Mouse (Mus musculus): ENCODE measurements around the gene Kdelc2. TPM values are rescaled to one million over a fixed set of nuclear protein-coding genes. Genes with fewer than 3 reads are reported as not detected.

Gene Kdelc2
- total RNA-seq, 2 experiments from 2014 or later, result 5.5 to 6.1 TPM

GRCm38 (mm10) chr9:53397685-53398387 lies 14.0 kb downstream of the Kdelc2 start:
- no peak for DNase-seq (ENCODE audit: low spot score in 2 of 2)
- no peak for TF ChIP-seq CTCF (conservative IDR thresholded peaks at IDR 0.05)

GRCm38 (mm10) chr9:53398388-53398700 lies 14.5 kb downstream of the Kdelc2 start:
- TF ChIP-seq CTCF (conservative IDR thresholded peaks at IDR 0.05), result peak; percentile 71

More at GRCm38 (mm10) chr9:53397685-53398387, 14.0 kb downstream of the Kdelc2 start:
- H3K4me3 ChIP-seq, result no peak overlapping the region
- H3K27ac ChIP-seq, result no peak overlapping the region

GRCm38 (mm10) chr9:53399537-53399936 lies 15.7 kb downstream of the Kdelc2 start:
- Histone ChIP-seq H3K4me3 (no peak overlapping the region), H3K27ac (peak overlapping the region; percentile 51; the same call in 1 of the 2 replicates)
- TF ChIP-seq CTCF (conservative IDR thresholded peaks at IDR 0.05), result no peak
- DNase-seq (ENCODE audit: low spot score in 2 of 2), result no peak

More at GRCm38 (mm10) chr9:53398388-53398700, 14.5 kb downstream of the Kdelc2 start:
- peak in 1 of 2 experiments; percentile 61 for DNase-seq (ENCODE audit: low spot score in 2 of 2)
- H3K4me3 ChIP-seq, result no peak overlapping the region
- H3K27ac ChIP-seq, result no peak overlapping the region

GRCm38 (mm10) chr9:53400696-53401095 lies 16.9 kb downstream of the Kdelc2 start:
- Histone ChIP-seq H3K4me3 (no peak overlapping the region), H3K27ac (no peak overlapping the region)
- no peak for DNase-seq (ENCODE audit: low spot score in 2 of 2)
- no peak for TF ChIP-seq CTCF (conservative IDR thresholded peaks at IDR 0.05)

- no peak overlapping the region for H3K4me3 ChIP-seq
- TF ChIP-seq CTCF (conservative IDR thresholded peaks at IDR 0.05), result no peak
- no peak overlapping the region for H3K27ac ChIP-seq
- no peak for DNase-seq (ENCODE audit: low spot score in 2 of 2)
Measured at GRCm38 (mm10) chr9:53401146-53401545, 17.3 kb downstream of the Kdelc2 start.

- Histone ChIP-seq H3K4me3 (peak within 1 kb of the TSS; percentile 2), H3K27ac (peak within 1 kb of the TSS; percentile 24)
- no peak for TF ChIP-seq CTCF (conservative IDR thresholded peaks at IDR 0.05)
- DNase-seq (ENCODE audit: low spot score in 2 of 2), result no peak
Measured at GRCm38 (mm10) chr9:53402291-53402711, 18.5 kb downstream of the Kdelc2 start, which contains the start of gene 4930550C14Rik. TSS of gene 4930550C14Rik (plus strand) at chr9:53402325.

- DNase-seq (ENCODE audit: low spot score in 2 of 2), result no peak
- TF ChIP-seq CTCF (conservative IDR thresholded peaks at IDR 0.05), result no peak
- Histone ChIP-seq H3K4me3 (no peak overlapping the region), H3K27ac (peak overlapping the region; percentile 24; the same call in 1 of the 2 replicates)
Measured at GRCm38 (mm10) chr9:53402991-53403390, 19.2 kb downstream of the Kdelc2 start.

- Histone ChIP-seq H3K4me3 (no peak overlapping the region), H3K27ac (no peak overlapping the region)
- DNase-seq (ENCODE audit: low spot score in 2 of 2), result no peak
- no peak for TF ChIP-seq CTCF (conservative IDR thresholded peaks at IDR 0.05)
Measured at GRCm38 (mm10) chr9:53404050-53404752, 20.4 kb downstream of the Kdelc2 start.

GRCm38 (mm10) chr9:53404753-53405722 lies 21.2 kb downstream of the Kdelc2 start:
- Histone ChIP-seq H3K27ac (peak overlapping the region; percentile 67), H3K4me3 (peak overlapping the region; percentile 47)
- TF ChIP-seq CTCF (conservative IDR thresholded peaks at IDR 0.05), result no peak
- peak; percentile 73 to 78 for DNase-seq (ENCODE audit: low spot score in 2 of 2)

GRCm38 (mm10) chr9:53408548-53408947 lies 24.7 kb downstream of the Kdelc2 start:
- TF ChIP-seq CTCF (conservative IDR thresholded peaks at IDR 0.05), result no peak
- Histone ChIP-seq H3K27ac (no peak overlapping the region), H3K4me3 (no peak overlapping the region)
- no peak for DNase-seq (ENCODE audit: low spot score in 2 of 2)

- no peak overlapping the region for H3K4me3 ChIP-seq
- H3K27ac ChIP-seq, result no peak overlapping the region
- DNase-seq (ENCODE audit: low spot score in 2 of 2), result no peak
- no peak for TF ChIP-seq CTCF (conservative IDR thresholded peaks at IDR 0.05)
Measured at GRCm38 (mm10) chr9:53408953-53409361, 25.1 kb downstream of the Kdelc2 start.

GRCm38 (mm10) chr9:53409427-53409826 lies 25.6 kb downstream of the Kdelc2 start:
- Histone ChIP-seq H3K4me3 (no peak overlapping the region), H3K27ac (no peak overlapping the region)
- TF ChIP-seq CTCF (conservative IDR thresholded peaks at IDR 0.05), result no peak
- no peak for DNase-seq (ENCODE audit: low spot score in 2 of 2)
